Mouse (Mus musculus) limb, embryonic 14.5 days (tissue): ENCODE measurements around the gene Tnc. TPM values are rescaled to one million over a fixed set of nuclear protein-coding genes. Genes with fewer than 3 reads are reported as not detected.

ENCODE experiments used
- ATAC-seq: fragments of 200-750 bp; cut with Nextera tagmentation; 2 replicates; pipeline ENCODE4 v1.8.0; 2017; ENCODE audit warnings: low read depth, moderate number of reproducible peaks, moderate TSS enrichment; ENCODE audit not compliant: low FRiP score
- DNase-seq: peaks from one replicate; pipeline ENCODE4 v3.0.0-alpha.2; 2015; ENCODE audit warnings: low spot score
- H3K27ac ChIP-seq: fragments of 300-500 bp; sonication (generic); replicated peaks from 2 replicates; pipeline ENCODE4 v1.5.1; 2014; ENCODE audit warnings: low read depth, mild to moderate bottlenecking, low read length, moderate library complexity, mixed read lengths
- H3K27me3 ChIP-seq: fragments of 300-500 bp; sonication (generic); 2 replicates; pipeline ENCODE4 v1.6.1; 2014; ENCODE audit warnings: low read length, mixed read lengths; ENCODE audit not compliant: control insufficient read depth, insufficient read depth
- H3K36me3 ChIP-seq: fragments of 300-500 bp; sonication (generic); 2 replicates; pipeline ENCODE4 v1.6.1; 2014; ENCODE audit warnings: mild to moderate bottlenecking, low read length, moderate library complexity, mixed read lengths; ENCODE audit not compliant: control insufficient read depth, insufficient read depth
- H3K4me1 ChIP-seq: fragments of 300-500 bp; sonication (generic); 2 replicates; pipeline ENCODE4 v1.6.1; 2014; ENCODE audit warnings: antibody characterized with exemption, low read length, mixed read lengths; ENCODE audit not compliant: control insufficient read depth, insufficient read depth
- H3K4me2 ChIP-seq: fragments of 300-500 bp; sonication (generic); replicated peaks from 2 replicates; pipeline ENCODE4 v1.6.1; 2014; ENCODE audit warnings: low read depth, mild to moderate bottlenecking, low read length, moderate library complexity; ENCODE audit not compliant: severe bottlenecking
- H3K4me3 ChIP-seq: fragments of 300-500 bp; sonication (generic); replicated peaks from 2 replicates; pipeline ENCODE4 v1.5.1; 2014; ENCODE audit warnings: low read length
- H3K9ac ChIP-seq: fragments of 300-500 bp; sonication (generic); 2 replicates; pipeline ENCODE4 v1.6.1; 2014; ENCODE audit warnings: mild to moderate bottlenecking, low read depth, low read length, moderate library complexity; ENCODE audit not compliant: severe bottlenecking
- H3K9me3 ChIP-seq: fragments of 300-500 bp; sonication (generic); 2 replicates; pipeline ENCODE4 v1.6.1; 2016; ENCODE audit warnings: low read length; ENCODE audit not compliant: control insufficient read depth
- POLR2A ChIP-seq: fragments of 200-500 bp; IDR thresholded peaks from 2 replicates; pipeline ENCODE4 v1.8.0; 2012; ENCODE audit warnings: inconsistent platforms, mild to moderate bottlenecking, moderate library complexity, borderline replicate concordance; ENCODE audit not compliant: insufficient read depth, insufficient read length; ENCODE audit errors: extremely low read depth
- WGBS: fragments of 180-500 bp; shearing (Covaris S2); extraction: QIAGEN DNeasy Blood & Tissue Kit; methylation state at CpG from one replicate; pipeline ENCODE4 v1.1.7; 2014; 5-methylcytosine and 5-hydroxymethylcytosine counted together
- polyA plus RNA-seq, 2 experiments: library from polyadenylated mRNA; depleted of rRNA in 1 of 2; stranded (reverse) in 1 of 2; unstranded in 1 of 2; fragments of >200 nt; fragmentation: Nextera tagmentation in 1 of 2; extraction: Ambion mirVana in 1 of 2; gene quantifications; 2 replicates each; pipeline versions ENCODE4 v1.2.1 to v1.2.3; 2012 to 2014

The Tnc gene
- polyA plus RNA-seq, 2 experiments = 58.2 to 73.8 TPM

- no peaks in the 10 kb centered on the region for H3K9me3 ChIP-seq
- DNase-seq (no peak), ATAC-seq (no peak)
- WGBS = 75% methylated on average over 6 of the region's 6 CpGs
- H3K27ac ChIP-seq = no peak overlapping the region
- H3K36me3 ChIP-seq = peaks cover 3% of the 10 kb centered on the region; the same call in 1 of the 2 replicates
- H3K27me3 ChIP-seq = no peaks in the 10 kb centered on the region
- H3K4me3 ChIP-seq = no peak overlapping the region
- H3K4me1 ChIP-seq = peaks cover 32% of the 10 kb centered on the region
- no peak overlapping the region for H3K9ac ChIP-seq
- no peak for TF ChIP-seq POLR2A
- H3K4me2 ChIP-seq = peak overlapping the region; percentile 69; the same call in 1 of the 2 replicates
These were observed 3.4 kb downstream of the Tnc start for GRCm38 (mm10) chr4:64043371-64043770.

GRCm38 (mm10) chr4:64039091-64039490, 7.7 kb downstream of the Tnc start:
- ATAC-seq (no peak), DNase-seq (no peak)
- H3K36me3 ChIP-seq = peaks cover 3% of the 10 kb centered on the region; the same call in 1 of the 2 replicates
- H3K4me3 ChIP-seq = no peak overlapping the region
- H3K27ac ChIP-seq = no peak overlapping the region
- no peaks in the 10 kb centered on the region for H3K27me3 ChIP-seq
- H3K4me2 ChIP-seq = no peak overlapping the region
- WGBS = 76% methylated on average over 2 of the region's 2 CpGs
- no peak for TF ChIP-seq POLR2A
- H3K4me1 ChIP-seq = peaks cover 14% of the 10 kb centered on the region; the same call in 1 of the 2 replicates
- H3K9ac ChIP-seq = no peak overlapping the region
- no peaks in the 10 kb centered on the region for H3K9me3 ChIP-seq

DNA sequence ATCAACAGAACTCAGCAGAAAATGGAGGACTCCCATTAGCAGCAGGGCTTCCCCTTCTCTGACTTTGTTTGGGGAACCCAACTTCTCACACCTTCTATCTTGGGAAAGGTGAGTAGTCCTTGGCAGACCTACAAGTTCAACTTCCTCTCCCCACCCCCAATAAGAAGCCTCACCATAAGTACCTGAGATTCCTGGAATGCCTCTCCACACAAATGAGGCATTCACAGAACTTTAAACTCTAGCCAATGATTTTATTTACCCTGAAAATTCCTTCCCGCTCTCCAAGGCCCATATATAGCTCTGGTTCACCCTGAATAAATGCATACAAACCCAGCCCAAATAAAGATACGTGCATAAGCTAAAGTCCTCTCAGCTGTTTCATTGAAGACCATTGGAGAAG, 9.3 kb downstream of the Tnc start:
- no peak; the same call in 1 of the 2 replicates for ATAC-seq
- DNase-seq = no peak
- H3K27me3 ChIP-seq = no peaks in the 10 kb centered on the region
- H3K36me3 ChIP-seq = peaks cover 3% of the 10 kb centered on the region; the same call in 1 of the 2 replicates
- WGBS = 54% methylated on average over 2 of the region's 2 CpGs
- TF ChIP-seq POLR2A = no peak
- H3K4me2 ChIP-seq = no peak overlapping the region
- H3K4me3 ChIP-seq = no peak overlapping the region
- no peak overlapping the region for H3K9ac ChIP-seq
- H3K9me3 ChIP-seq = no peaks in the 10 kb centered on the region
- H3K4me1 ChIP-seq = peaks cover 7% of the 10 kb centered on the region; the same call in 1 of the 2 replicates
- H3K27ac ChIP-seq = no peak overlapping the region

DNA sequence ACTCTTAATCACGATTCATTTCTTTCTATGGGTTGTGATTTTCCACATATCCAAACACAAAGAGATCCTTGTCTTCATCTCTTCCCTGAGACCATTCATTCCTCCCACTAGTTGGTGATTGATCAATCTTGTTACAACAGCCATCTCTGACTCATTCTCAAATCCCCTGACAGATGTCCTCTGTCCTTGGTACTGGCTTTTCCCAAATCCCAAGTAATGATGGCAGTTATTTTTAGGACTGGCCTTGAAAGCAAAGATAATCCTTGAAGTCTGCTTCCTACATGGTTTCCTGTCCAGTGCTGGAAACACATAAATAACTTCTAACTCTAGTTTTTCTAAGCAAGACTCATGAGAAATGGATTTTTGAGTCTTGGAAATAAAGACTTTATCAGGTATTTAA, 12.1 kb downstream of the Tnc start:
- H3K9me3 ChIP-seq = no peaks in the 10 kb centered on the region
- WGBS = 89% methylated on average over 1 of the region's 1 CpGs
- H3K4me3 ChIP-seq = no peak overlapping the region
- no peak for DNase-seq
- H3K36me3 ChIP-seq = no peaks in the 10 kb centered on the region
- TF ChIP-seq POLR2A = no peak
- H3K4me1 ChIP-seq = peaks cover 4% of the 10 kb centered on the region; the same call in 1 of the 2 replicates
- H3K9ac ChIP-seq = no peak overlapping the region
- H3K27ac ChIP-seq = no peak overlapping the region
- no peak overlapping the region for H3K4me2 ChIP-seq
- no peak for ATAC-seq
- H3K27me3 ChIP-seq = no peaks in the 10 kb centered on the region

- ATAC-seq (no peak), DNase-seq (no peak)
- no peak overlapping the region for H3K4me2 ChIP-seq
- H3K27ac ChIP-seq = no peak overlapping the region
- H3K9ac ChIP-seq = no peak overlapping the region
- no peaks in the 10 kb centered on the region for H3K36me3 ChIP-seq
- no peaks in the 10 kb centered on the region for H3K9me3 ChIP-seq
- no peaks in the 10 kb centered on the region for H3K27me3 ChIP-seq
- H3K4me3 ChIP-seq = no peak overlapping the region
- 62% methylated on average over 2 of the region's 2 CpGs for WGBS
- TF ChIP-seq POLR2A = no peak
- peaks cover 10% of the 10 kb centered on the region for H3K4me1 ChIP-seq
These were observed 13.6 kb downstream of the Tnc start for GRCm38 (mm10) chr4:64033191-64033590.

GRCm38 (mm10) chr4:64029486-64029885, 17.3 kb downstream of the Tnc start:
- no peak for TF ChIP-seq POLR2A
- no peak overlapping the region for H3K4me3 ChIP-seq
- H3K4me2 ChIP-seq = no peak overlapping the region
- no peaks in the 10 kb centered on the region for H3K36me3 ChIP-seq
- no peaks in the 10 kb centered on the region for H3K27me3 ChIP-seq
- 24% methylated on average over 1 of the region's 1 CpGs for WGBS
- H3K9me3 ChIP-seq = no peaks in the 10 kb centered on the region
- DNase-seq = no peak
- no peak overlapping the region for H3K9ac ChIP-seq
- H3K27ac ChIP-seq = peak overlapping the region; percentile 69; the same call in 1 of the 2 replicates
- peaks cover 17% of the 10 kb centered on the region for H3K4me1 ChIP-seq
- ATAC-seq = no peak
